Mouse (Mus musculus): ENCODE data around the gene Bfar.
A peak's percentile ranks its signal among the peaks of the same experiment; 100 is the strongest.
"Not testable (repeated sequence)": the region's sequence is repeated elsewhere in the genome, so short reads cannot be mapped to it uniquely, and the experiment has no call there.

Gene Bfar

DNA sequence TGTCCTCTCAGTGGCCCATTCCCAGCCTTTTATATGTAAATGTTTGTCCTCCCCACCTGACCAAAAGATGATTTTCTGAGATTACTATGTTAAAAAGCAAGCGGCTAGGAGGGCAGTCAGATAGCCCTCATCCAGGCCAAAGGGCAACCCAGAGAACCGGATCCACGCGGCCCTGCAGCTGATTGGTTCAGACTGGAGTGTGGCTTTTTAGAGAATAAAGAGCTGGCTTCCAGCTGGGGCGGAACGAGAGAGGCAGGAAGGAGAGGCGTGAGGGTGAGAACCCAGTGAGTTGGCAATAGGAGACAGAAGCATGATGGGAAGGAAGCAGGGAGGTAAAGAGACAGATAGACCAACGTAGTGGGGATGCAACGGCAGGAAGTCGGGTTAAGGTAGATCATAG lies 51.3 kb downstream of the Bfar start:
- DNase-seq (ENCODE audit: low spot score) = no peak

DNA sequence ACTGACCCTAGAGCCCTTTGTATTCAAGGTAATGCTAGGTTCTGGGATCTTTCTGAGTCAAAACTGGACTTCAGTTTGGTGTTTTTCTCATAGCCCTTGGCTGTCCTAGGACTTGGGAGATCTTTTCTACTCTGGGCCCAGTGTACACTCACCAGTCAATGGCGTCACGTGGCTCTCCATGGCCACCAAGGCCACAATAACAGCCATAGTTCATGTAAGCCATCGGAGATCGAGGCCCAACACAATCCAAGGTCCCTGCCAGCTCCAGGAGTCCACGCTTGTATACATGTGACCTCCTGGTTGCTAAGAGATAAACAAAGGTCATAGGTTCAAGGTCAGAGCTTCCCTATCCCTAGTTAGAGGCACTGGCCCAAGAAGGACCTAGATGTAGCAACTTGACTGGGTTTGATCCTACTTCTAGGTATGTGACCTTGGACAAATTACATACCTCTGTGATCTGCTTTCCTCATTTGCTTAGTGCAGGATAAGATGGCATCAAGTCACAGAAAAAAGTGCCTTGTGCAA lies 56.2 kb downstream of the Bfar start:
- DNase-seq (ENCODE audit: low spot score) = no peak

DNA sequence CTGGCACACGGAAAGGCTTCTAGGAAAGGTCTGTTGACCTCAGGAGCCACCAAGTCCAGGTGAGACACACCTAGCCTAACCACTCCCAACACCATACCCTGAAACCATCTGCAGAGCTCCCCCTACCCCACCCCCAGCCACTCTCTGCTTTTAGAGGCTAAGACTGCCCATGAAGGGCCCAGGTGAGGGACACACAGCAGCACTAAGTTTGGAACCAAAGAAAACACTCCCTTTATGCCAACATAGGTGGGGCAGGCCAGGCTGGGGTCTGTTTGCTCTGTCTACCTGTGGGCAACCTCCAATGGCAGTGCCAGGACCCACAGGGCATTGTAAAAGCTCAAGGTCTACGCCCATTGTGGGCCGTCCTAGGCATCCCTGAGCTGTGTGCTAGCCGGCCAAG lies 57.8 kb downstream of the Bfar start:
- no peak for DNase-seq (ENCODE audit: low spot score)

DNA sequence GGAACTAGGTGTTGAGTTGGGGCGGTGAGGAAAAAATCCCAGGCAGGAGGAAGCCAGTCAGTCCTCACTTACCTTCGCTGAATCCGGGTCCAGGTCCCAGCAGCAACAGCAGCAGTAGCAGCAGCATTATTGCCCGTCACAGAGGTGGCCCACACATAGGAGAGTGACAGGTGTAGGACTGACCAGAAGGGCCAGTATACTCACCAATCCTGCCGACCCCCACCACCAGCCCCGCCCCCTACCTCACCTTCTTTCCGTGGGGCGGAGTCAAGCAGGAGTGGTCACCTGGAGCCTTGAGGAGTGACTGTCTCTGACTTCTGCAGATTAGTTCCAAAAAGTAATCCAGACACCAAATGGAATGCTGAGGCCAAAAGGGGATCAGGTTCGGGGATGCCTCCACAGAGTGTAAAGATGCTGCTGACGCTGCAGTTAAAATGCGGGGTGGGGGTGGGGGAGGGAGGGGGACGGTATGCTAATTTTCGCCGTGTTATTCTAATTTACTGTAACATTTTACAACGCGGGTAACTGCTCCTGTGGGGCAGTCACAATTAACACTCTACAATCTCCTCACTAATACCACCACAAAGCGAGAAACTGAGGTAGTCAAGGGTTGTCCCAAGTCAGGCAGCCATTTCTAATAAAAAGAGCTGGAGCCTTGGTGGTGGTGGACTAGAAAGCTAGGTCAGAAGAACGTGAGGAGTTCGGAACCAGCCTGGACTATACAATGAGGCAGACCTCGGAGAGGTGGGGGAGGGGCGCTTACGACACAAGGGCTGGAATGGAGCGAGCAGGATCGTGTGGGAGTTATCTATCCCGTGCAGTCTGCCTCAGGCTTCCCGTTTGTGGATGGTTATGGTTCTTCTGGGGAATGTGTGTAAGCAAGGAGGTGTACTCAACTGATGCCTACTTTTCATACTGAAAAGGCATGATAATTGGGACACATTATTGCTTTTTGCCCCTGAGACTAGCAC lies 58.9 kb downstream of the Bfar start, which contains the start of gene Pla2g10:
TSS of gene Pla2g10 (minus strand) at position 699 of the 971 bp plus-strand sequence.
- no peak for DNase-seq (ENCODE audit: low spot score)

DNA sequence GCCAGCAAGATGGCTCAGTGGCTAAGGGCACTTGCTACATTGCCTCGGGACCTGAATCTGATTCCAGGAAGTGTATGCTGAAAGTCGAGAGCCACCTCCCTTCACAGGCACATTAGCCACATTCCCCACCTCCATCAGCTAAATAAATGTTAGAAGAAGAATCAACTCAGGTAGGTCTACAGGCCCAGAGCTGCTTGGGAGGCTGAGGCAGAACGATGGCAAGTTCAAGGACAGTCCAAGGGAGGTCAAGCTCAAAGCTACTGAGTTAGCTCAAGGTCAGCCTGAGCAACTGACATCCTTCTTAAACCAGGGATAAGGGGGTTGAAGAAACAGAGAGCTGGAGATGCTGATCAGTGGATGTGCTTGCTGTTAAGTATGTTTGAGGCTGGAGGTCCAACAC lies 61.1 kb downstream of the Bfar start:
- DNase-seq (ENCODE audit: low spot score) = no peak

DNA sequence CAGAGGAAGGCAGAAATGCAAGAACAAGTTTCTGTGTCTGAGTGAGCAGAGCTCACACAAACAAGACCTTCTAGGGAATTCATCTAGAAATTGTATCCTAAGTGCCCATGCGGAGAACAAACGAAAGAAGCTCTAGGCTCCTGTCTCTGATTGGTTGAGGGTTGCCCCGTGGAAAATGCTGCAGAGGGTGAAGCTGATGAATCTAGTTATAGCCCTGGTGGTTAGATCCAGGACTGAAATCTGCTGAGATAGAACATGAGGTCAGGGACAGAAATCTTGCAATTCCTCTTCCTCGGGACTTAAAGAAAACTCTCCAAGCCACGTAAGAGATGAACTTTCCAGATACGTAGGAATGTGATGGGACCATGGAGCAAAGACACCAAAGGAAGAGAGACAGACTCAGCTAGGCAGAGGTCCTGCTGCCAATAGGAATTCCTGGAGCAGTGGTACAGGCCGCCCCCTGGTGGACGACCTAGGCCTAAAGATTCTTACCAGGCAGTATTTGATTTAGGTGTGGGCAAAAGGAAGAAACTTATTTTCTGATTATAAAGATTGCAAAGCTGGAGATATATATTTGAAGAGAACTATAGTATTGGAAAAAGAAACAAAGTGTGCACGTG lies 62.0 kb downstream of the Bfar start:
- DNase-seq (ENCODE audit: low spot score) = peak; percentile 32

DNA sequence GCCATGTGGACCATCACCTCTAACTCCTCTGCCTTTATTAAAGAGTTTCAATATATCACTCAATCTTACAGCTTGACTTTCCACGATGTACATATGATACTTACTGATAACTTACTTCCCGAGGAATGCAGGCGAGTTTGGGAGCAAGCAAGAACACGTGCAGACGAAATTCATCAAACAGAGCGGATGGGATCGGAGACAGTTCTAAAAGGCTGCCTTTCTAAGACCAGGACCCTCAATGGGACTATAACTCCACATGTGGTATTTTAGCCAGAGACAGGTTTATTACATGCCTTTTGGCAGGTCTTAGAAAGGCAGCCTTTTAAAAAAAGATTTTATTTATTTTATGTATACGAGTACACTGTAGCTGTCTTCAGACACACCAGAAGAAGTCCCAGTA lies 64.3 kb downstream of the Bfar start:
- DNase-seq (ENCODE audit: low spot score) = no peak

DNA sequence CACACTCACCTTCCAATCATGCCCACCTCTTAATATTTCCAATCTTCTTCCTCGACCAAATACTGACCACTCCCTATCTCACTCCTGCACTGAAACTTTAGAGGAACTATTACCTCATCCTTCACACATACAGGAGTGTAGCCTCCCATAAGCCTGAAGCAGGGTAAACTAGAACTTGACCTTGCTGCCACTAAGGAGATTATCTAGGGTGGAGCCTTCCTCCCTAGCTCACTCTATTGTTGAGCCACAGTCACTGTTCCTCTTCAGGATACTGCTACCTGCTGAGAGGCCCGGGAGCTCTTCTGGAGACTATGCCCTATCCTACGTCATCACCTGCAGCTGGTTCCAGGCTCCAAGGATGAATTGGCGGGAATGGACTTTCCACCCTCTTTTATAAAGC lies 67.4 kb downstream of the Bfar start:
- DNase-seq (ENCODE audit: low spot score) = not testable (repeated sequence)

DNA sequence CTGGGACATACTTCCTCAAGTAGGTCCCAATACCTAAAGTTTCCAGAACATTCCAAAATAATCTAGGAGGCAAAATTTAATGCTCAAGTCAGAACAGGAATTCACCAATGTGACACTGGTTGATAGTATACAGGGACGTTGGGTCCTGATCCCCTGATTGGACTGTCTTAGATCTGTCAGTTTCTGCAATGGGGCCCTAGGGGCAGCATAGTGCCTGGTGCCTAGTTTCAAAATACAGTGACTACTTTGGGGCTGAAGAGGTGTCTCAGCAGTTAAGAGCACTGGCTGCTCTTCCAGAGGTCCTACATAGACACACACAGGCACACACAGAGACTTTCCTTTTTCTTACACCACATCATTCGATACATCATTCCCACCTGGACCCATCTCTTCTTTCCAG lies 69.2 kb downstream of the Bfar start:
- no peak for DNase-seq (ENCODE audit: low spot score)

DNA sequence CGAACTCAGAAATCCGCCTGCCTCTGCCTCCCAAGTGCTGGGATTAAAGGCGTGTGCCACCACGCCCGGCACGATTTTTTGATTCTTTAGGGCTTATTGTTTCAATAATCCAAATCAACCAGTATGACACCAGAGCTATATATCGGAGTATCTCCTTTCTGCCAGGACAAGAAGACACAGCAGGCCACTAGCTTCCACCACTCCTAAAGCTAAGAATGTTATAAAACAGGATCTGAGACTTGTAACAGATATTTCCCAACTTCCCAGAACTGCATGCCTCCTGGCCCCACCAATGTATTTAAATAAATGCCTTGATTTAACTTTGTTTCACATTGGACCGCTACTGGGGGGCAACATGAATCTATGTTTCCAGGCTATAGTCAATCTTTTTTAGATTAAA lies 76.0 kb downstream of the Bfar start:
- DNase-seq (ENCODE audit: low spot score) = no peak

DNA sequence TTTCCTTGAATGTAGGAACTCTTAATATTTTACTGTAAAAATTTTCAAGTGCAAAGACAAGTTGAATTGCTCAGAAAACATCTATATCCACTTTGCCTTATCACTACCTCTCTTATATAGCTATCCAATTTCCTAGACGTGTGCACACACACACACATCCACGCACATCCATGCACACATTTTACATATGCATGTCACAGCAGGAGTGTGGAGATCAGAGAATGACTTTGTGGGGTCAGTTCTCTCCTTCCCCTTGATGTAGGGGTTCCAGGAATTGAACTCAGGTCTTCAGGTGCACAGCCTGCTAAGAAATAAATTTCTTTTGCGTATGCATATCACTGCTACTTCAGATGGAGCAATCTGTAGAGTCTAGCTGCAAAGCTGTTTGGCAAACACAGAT lies 76.5 kb downstream of the Bfar start:
- no peak for DNase-seq (ENCODE audit: low spot score)

DNA sequence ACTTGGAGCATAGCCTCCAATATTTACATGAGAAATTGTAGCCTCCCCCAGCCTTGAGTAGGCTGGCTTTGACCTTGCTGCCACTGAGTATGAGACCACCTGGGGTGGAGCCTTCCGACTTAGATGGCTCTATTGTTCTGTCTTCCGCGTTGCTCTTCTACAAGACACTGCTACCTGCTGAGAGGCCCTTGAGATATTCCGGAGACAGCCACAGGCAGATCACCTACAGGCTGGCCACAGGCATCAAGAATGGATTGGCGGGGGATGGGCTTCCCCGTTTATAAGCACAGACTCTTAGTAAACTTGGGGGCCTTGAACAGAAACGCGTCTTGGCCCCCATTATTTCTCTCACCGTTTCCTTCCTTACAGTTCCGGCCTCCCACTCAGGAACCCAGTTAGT lies 77.2 kb downstream of the Bfar start:
- DNase-seq (ENCODE audit: low spot score) = not testable (repeated sequence)

DNA sequence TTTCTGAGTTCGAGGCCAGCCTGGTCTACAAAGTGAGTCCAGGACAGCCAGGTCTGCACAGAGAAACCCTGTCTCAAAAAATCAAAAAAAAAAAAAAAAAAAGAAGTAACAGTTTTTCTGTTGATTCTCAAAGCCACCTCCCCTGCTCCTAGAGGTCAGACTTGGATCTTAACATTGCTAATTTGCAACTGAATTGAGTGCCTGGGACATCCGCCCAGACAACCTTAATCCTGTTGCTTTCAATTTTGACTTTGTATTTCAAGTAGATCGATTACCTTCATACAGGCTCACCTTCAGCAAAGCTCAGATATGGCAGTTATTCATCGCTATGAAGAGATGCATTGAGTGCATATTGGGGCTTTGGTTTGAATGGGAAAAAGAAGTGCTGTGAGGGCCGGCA lies 77.6 kb downstream of the Bfar start:
- DNase-seq (ENCODE audit: low spot score) = no peak

DNA sequence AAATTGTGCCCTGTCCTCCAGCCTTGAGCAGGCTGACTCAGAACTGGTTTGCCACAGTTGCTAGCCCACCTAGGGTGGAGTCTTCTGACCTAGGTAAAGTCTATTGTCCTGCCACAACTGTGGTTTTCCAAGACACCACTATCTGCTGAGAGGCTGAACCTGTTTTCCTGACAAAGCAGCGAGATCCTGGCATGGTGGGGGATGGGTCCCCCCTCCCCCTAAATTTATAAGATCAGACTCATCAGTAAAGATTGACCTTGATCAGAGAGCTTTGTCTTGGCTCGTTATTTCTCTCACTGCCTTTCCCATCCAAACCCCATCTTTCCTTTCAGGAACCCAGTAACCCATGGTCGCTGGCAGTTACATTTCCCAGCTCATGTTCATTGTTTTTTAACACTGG lies 78.3 kb downstream of the Bfar start:
- no peak for DNase-seq (ENCODE audit: low spot score)

DNA sequence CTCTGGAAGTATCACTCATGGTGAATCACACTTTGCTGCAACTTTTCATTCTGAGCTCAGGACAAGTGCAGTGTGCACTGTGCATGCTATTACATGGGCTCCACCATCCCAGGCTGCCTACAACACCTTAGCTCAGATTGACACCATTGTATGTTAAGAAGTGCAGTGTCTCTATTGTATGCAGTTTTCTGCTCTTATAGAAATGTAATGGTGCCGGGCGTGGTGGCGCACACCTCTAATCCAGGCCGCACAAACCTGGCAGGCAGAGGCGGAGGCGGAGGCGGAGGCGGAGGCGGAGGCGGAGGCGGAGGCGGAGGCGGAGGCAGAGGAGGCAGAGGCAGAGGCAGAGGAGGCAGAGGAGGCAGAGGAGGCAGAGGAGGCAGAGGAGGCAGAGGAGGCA lies 79.0 kb downstream of the Bfar start:
- DNase-seq (ENCODE audit: low spot score) = no peak

Measured in T-cell, adult 2 months (primary cell).